Mouse (Mus musculus): ENCODE results near the gene Lrrfip1. TPM values are rescaled to one million over a fixed set of nuclear protein-coding genes. Genes with fewer than 3 reads are reported as not detected.
A peak's percentile ranks its signal among the peaks of the same experiment; 100 is the strongest.

Gene Lrrfip1
- polyA plus RNA-seq, 1 experiment = 12.2 TPM

GRCm38 (mm10) chr1:90969347-90969784, 29.2 kb upstream of the Lrrfip1 start, which contains the start of gene Rab17:
Gene Rab17 (minus strand): TSS chr1:90969661.
- TF ChIP-seq FLI1 (IDR thresholded peaks at IDR 0.05; ENCODE audit: low read length) (no peak), GATA1 (IDR thresholded peaks at IDR 0.05; ENCODE audit: borderline replicate concordance, low read length) (no peak)
- H3K27me3 ChIP-seq (replicated peaks) = peaks cover 29% of the 10 kb centered on the region
- peak within 1 kb of the TSS; percentile 86 for H3K4me3 ChIP-seq (replicated peaks)
- no peaks in the 10 kb centered on the region for H3K9me3 ChIP-seq
- H3K4me1 ChIP-seq = peaks cover 57% of the 10 kb centered on the region
- no peaks in the 10 kb centered on the region for H3K36me3 ChIP-seq (replicated peaks; ENCODE audit: low read length)

- TF ChIP-seq FLI1 (IDR thresholded peaks at IDR 0.05; ENCODE audit: low read length) = no peak
- TF ChIP-seq GATA1 (IDR thresholded peaks at IDR 0.05; ENCODE audit: borderline replicate concordance, low read length) = no peak
- Histone ChIP-seq H3K9me3 (no peaks in the 10 kb centered on the region), H3K4me1 (peaks cover 63% of the 10 kb centered on the region), H3K4me3 (replicated peaks) (no peak overlapping the region), H3K36me3 (replicated peaks; ENCODE audit: low read length) (no peaks in the 10 kb centered on the region), H3K27me3 (replicated peaks) (peaks cover 29% of the 10 kb centered on the region)
These were observed 28.6 kb upstream of the Lrrfip1 start for GRCm38 (mm10) chr1:90969881-90970390.

- TF ChIP-seq GATA1 (IDR thresholded peaks at IDR 0.05; ENCODE audit: borderline replicate concordance, low read length) (no peak), FLI1 (IDR thresholded peaks at IDR 0.05; ENCODE audit: low read length) (no peak)
- no peaks in the 10 kb centered on the region for H3K9me3 ChIP-seq
These were observed 25.5 kb upstream of the Lrrfip1 start for GRCm38 (mm10) chr1:90972911-90973573.

GRCm38 (mm10) chr1:90973574-90973911, 25.0 kb upstream of the Lrrfip1 start:
- H3K36me3 ChIP-seq (replicated peaks; ENCODE audit: low read length) = no peaks in the 10 kb centered on the region
- peaks cover 79% of the 10 kb centered on the region for H3K4me1 ChIP-seq
- no peaks in the 10 kb centered on the region for H3K9me3 ChIP-seq
- TF ChIP-seq GATA1 (IDR thresholded peaks at IDR 0.05; ENCODE audit: borderline replicate concordance, low read length) (no peak), FLI1 (IDR thresholded peaks at IDR 0.05; ENCODE audit: low read length) (no peak)
- H3K27me3 ChIP-seq (replicated peaks) = peaks cover 15% of the 10 kb centered on the region
- peak overlapping the region; percentile 83 for H3K4me3 ChIP-seq (replicated peaks)

More at GRCm38 (mm10) chr1:90972911-90973573, 25.5 kb upstream of the Lrrfip1 start:
- H3K36me3 ChIP-seq (replicated peaks; ENCODE audit: low read length) = no peaks in the 10 kb centered on the region
- H3K27me3 ChIP-seq (replicated peaks) = peaks cover 15% of the 10 kb centered on the region
- peak overlapping the region; percentile 83 for H3K4me3 ChIP-seq (replicated peaks)
- peaks cover 84% of the 10 kb centered on the region for H3K4me1 ChIP-seq

GRCm38 (mm10) chr1:90974906-90975649, 23.5 kb upstream of the Lrrfip1 start:
- peaks cover 11% of the 10 kb centered on the region for H3K27me3 ChIP-seq (replicated peaks)

GRCm38 (mm10) chr1:90975960-90976359, 22.6 kb upstream of the Lrrfip1 start:
- Histone ChIP-seq H3K27me3 (replicated peaks) (peaks cover 6% of the 10 kb centered on the region), H3K9me3 (no peaks in the 10 kb centered on the region), H3K4me1 (peaks cover 61% of the 10 kb centered on the region), H3K4me3 (replicated peaks) (no peak overlapping the region), H3K36me3 (replicated peaks; ENCODE audit: low read length) (no peaks in the 10 kb centered on the region)
- TF ChIP-seq FLI1 (IDR thresholded peaks at IDR 0.05; ENCODE audit: low read length) (no peak), GATA1 (IDR thresholded peaks at IDR 0.05; ENCODE audit: borderline replicate concordance, low read length) (no peak)

More at GRCm38 (mm10) chr1:90974906-90975649, 23.5 kb upstream of the Lrrfip1 start:
- Histone ChIP-seq H3K4me3 (replicated peaks) (peak overlapping the region; percentile 88), H3K36me3 (replicated peaks; ENCODE audit: low read length) (no peaks in the 10 kb centered on the region), H3K9me3 (no peaks in the 10 kb centered on the region), H3K4me1 (peaks cover 65% of the 10 kb centered on the region)
- TF ChIP-seq GATA1 (IDR thresholded peaks at IDR 0.05; ENCODE audit: borderline replicate concordance, low read length) = no peak
- peak; percentile 58; the same call in 1 of the 2 replicates for TF ChIP-seq FLI1 (IDR thresholded peaks at IDR 0.05; ENCODE audit: low read length)

- TF ChIP-seq GATA1 (IDR thresholded peaks at IDR 0.05; ENCODE audit: borderline replicate concordance, low read length) (no peak), FLI1 (IDR thresholded peaks at IDR 0.05; ENCODE audit: low read length) (no peak)
- Histone ChIP-seq H3K27me3 (replicated peaks) (peaks cover 6% of the 10 kb centered on the region), H3K9me3 (peaks cover 12% of the 10 kb centered on the region), H3K36me3 (replicated peaks; ENCODE audit: low read length) (no peaks in the 10 kb centered on the region), H3K4me1 (peaks cover 19% of the 10 kb centered on the region), H3K4me3 (replicated peaks) (no peak overlapping the region)
These were observed 17.8 kb upstream of the Lrrfip1 start for GRCm38 (mm10) chr1:90980638-90981330.

- Histone ChIP-seq H3K27me3 (replicated peaks) (peaks cover 6% of the 10 kb centered on the region), H3K4me1 (peaks cover 13% of the 10 kb centered on the region), H3K36me3 (replicated peaks; ENCODE audit: low read length) (no peaks in the 10 kb centered on the region), H3K9me3 (peaks cover 12% of the 10 kb centered on the region), H3K4me3 (replicated peaks) (no peak overlapping the region)
- no peak for TF ChIP-seq GATA1 (IDR thresholded peaks at IDR 0.05; ENCODE audit: borderline replicate concordance, low read length)
- no peak for TF ChIP-seq FLI1 (IDR thresholded peaks at IDR 0.05; ENCODE audit: low read length)
These were observed 17.2 kb upstream of the Lrrfip1 start for GRCm38 (mm10) chr1:90981346-90981745.

GRCm38 (mm10) chr1:90995916-90996315, 2.6 kb upstream of the Lrrfip1 start:
- Histone ChIP-seq H3K4me3 (replicated peaks) (no peak overlapping the region), H3K36me3 (replicated peaks; ENCODE audit: low read length) (no peaks in the 10 kb centered on the region), H3K9me3 (peaks cover 11% of the 10 kb centered on the region), H3K4me1 (peaks cover 37% of the 10 kb centered on the region), H3K27me3 (replicated peaks) (peaks cover 37% of the 10 kb centered on the region)
- no peak for TF ChIP-seq FLI1 (IDR thresholded peaks at IDR 0.05; ENCODE audit: low read length)
- TF ChIP-seq GATA1 (IDR thresholded peaks at IDR 0.05; ENCODE audit: borderline replicate concordance, low read length) = no peak

All from megakaryocyte, embryonic 14.5 days (primary cell).